Mouse (Mus musculus) liver, adult 2 months (tissue): ENCODE measurements around the gene Dnal4. TPM values are rescaled to one million over a fixed set of nuclear protein-coding genes. Genes with fewer than 3 reads are reported as not detected.
A peak's percentile ranks its signal among the peaks of the same experiment; 100 is the strongest.

Source experiments
- DNase-seq: peaks from one replicate; pipeline ENCODE4 v3.0.0-alpha.2; 2011; ENCODE audit warnings: low read depth, low spot score; ENCODE audit errors: extremely low read depth
- H3K27ac ChIP-seq: fragments of 200-500 bp; replicated peaks from 2 replicates; pipeline ENCODE4 v1.5.1; 2012; ENCODE audit warnings: low read depth, mild to moderate bottlenecking, control low read depth, inconsistent platforms, low read length; ENCODE audit not compliant: insufficient read depth
- H3K27me3 ChIP-seq: fragments of 200-500 bp; 2 replicates; pipeline ENCODE4 v1.6.1; 2012; ENCODE audit warnings: mild to moderate bottlenecking, moderate library complexity, low read length, inconsistent platforms; ENCODE audit not compliant: control insufficient read depth, insufficient read depth
- H3K36me3 ChIP-seq: fragments of 200-500 bp; 2 replicates; pipeline ENCODE4 v1.6.1; 2012; ENCODE audit warnings: low read length, inconsistent platforms; ENCODE audit not compliant: control insufficient read depth, insufficient read depth
- H3K4me1 ChIP-seq: fragments of 200-500 bp; 2 replicates; pipeline ENCODE4 v1.6.1; 2011; ENCODE audit warnings: low read length; ENCODE audit not compliant: control insufficient read depth, insufficient read depth
- H3K4me3 ChIP-seq: fragments of 200-500 bp; 2 replicates; pipeline ENCODE4 v1.5.1; 2011; ENCODE audit warnings: low read depth, mild to moderate bottlenecking, control low read depth, low read length, moderate library complexity; ENCODE audit not compliant: insufficient read depth
- H3K79me2 ChIP-seq: fragments of 200-500 bp; 2 replicates; pipeline ENCODE4 v1.6.1; 2012; ENCODE audit warnings: inconsistent platforms, mild to moderate bottlenecking, low read length, moderate library complexity; ENCODE audit not compliant: control insufficient read depth, insufficient read depth
- H3K9ac ChIP-seq: fragments of 200-500 bp; 2 replicates; pipeline ENCODE4 v1.6.1; 2012; ENCODE audit warnings: low read depth, mild to moderate bottlenecking, control low read depth, inconsistent platforms, low read length
- CTCF ChIP-seq: fragments of 200-500 bp; IDR thresholded peaks from 2 replicates; pipeline ENCODE4 v1.5.1; 2011; ENCODE audit warnings: low read depth, low read length, control low read depth
- POLR2A ChIP-seq: fragments of 200-500 bp; IDR thresholded peaks from 2 replicates; pipeline ENCODE4 v1.6.1; 2011; ENCODE audit warnings: low read length, control low read depth; ENCODE audit not compliant: insufficient read depth; ENCODE audit errors: extremely low read depth
- WGBS: fragments of 180-500 bp; shearing (Covaris S2); methylation state at CpG from one replicate; pipeline ENCODE4 v1.1.7; 2018; 5-methylcytosine and 5-hydroxymethylcytosine counted together
- polyA plus RNA-seq: library from polyadenylated mRNA; depleted of rRNA; stranded (reverse); fragments of >200 nt; gene quantifications from 2 replicates; pipeline ENCODE4 v1.2.3, GENCODE M21; 2012
- total RNA-seq: library from RNA; depleted of rRNA; stranded (reverse); fragments of >200 nt; gene quantifications from 2 replicates; pipeline ENCODE4 v1.2.3, GENCODE M21; 2014

Gene Dnal4
- total and polyA plus RNA-seq, 2 experiments: 6.2 to 14.2 TPM

GRCm38 (mm10) chr15:79742706-79743023 is 35.0 kb downstream of the Dnal4 start:
- 1% methylated on average over 23 of the region's 23 CpGs for WGBS
- H3K36me3 ChIP-seq: peaks cover 3% of the 10 kb centered on the region; the same call in 1 of the 2 replicates
- peak overlapping the region; percentile 84 for H3K9ac ChIP-seq
- H3K79me2 ChIP-seq: peaks cover 4% of the 10 kb centered on the region; the same call in 1 of the 2 replicates
- H3K4me3 ChIP-seq: peak overlapping the region; percentile 70
- H3K4me1 ChIP-seq: peaks cover 8% of the 10 kb centered on the region
- H3K27me3 ChIP-seq: no peaks in the 10 kb centered on the region
- DNase-seq: no peak
- TF ChIP-seq POLR2A (no peak), CTCF (no peak)
- 0 out of 2 replicates have a peak overlapping the region, but pooled peaks have one; percentile 3 for H3K27ac ChIP-seq

- Histone ChIP-seq H3K4me1 (peaks cover 8% of the 10 kb centered on the region), H3K4me3 (peak within 1 kb of the TSS; percentile 70), H3K79me2 (peaks cover 4% of the 10 kb centered on the region; the same call in 1 of the 2 replicates), H3K9ac (peak within 1 kb of the TSS; percentile 99), H3K27ac (peak within 1 kb of the TSS; percentile 99), H3K36me3 (peaks cover 3% of the 10 kb centered on the region; the same call in 1 of the 2 replicates), H3K27me3 (no peaks in the 10 kb centered on the region)
- TF ChIP-seq CTCF (no peak), POLR2A (peak; percentile 62)
- peak; percentile 75 for DNase-seq
- under 1% methylated on average over 93 of the region's 93 CpGs for WGBS
Observed at GRCm38 (mm10) chr15:79741921-79742705, 35.5 kb downstream of the Dnal4 start, which contains the start of gene Sun2. Gene Sun2 (minus strand): TSS chr15:79742536.

- H3K4me3 ChIP-seq: peak overlapping the region; percentile 70
- peaks cover 9% of the 10 kb centered on the region; the same call in 1 of the 2 replicates for H3K36me3 ChIP-seq
- H3K4me1 ChIP-seq: peaks cover 8% of the 10 kb centered on the region
- H3K27ac ChIP-seq: peak overlapping the region; percentile 99
- peak overlapping the region; percentile 99 for H3K9ac ChIP-seq
- TF ChIP-seq POLR2A (no peak), CTCF (no peak)
- H3K27me3 ChIP-seq: no peaks in the 10 kb centered on the region
- H3K79me2 ChIP-seq: peaks cover 4% of the 10 kb centered on the region; the same call in 1 of the 2 replicates
- peak; percentile 84 for DNase-seq
- whole genome bisulfite sequencing: 1% methylated on average over 14 of the region's 14 CpGs
Observed at GRCm38 (mm10) chr15:79741173-79741858, 36.3 kb downstream of the Dnal4 start.

GRCm38 (mm10) chr15:79740739-79741138 is 36.9 kb downstream of the Dnal4 start:
- no peak for TF ChIP-seq CTCF
- no peak for TF ChIP-seq POLR2A
- Histone ChIP-seq H3K4me1 (peaks cover 8% of the 10 kb centered on the region), H3K4me3 (peak overlapping the region; percentile 70; the same call in 1 of the 2 replicates), H3K9ac (peak overlapping the region; percentile 99; the same call in 1 of the 2 replicates), H3K36me3 (peaks cover 9% of the 10 kb centered on the region; the same call in 1 of the 2 replicates), H3K79me2 (peaks cover 4% of the 10 kb centered on the region; the same call in 1 of the 2 replicates), H3K27ac (peak overlapping the region; percentile 99), H3K27me3 (no peaks in the 10 kb centered on the region)
- peak; percentile 31 for DNase-seq
- WGBS: 31% methylated on average over 3 of the region's 3 CpGs

- peak; percentile 79 for DNase-seq
- Histone ChIP-seq H3K4me3 (no peak overlapping the region), H3K79me2 (no peaks in the 10 kb centered on the region; the same call in 1 of the 2 replicates), H3K27ac (peak overlapping the region; percentile 79), H3K36me3 (peaks cover 31% of the 10 kb centered on the region), H3K27me3 (no peaks in the 10 kb centered on the region), H3K9ac (no peak overlapping the region), H3K4me1 (peaks cover 33% of the 10 kb centered on the region)
- TF ChIP-seq CTCF (no peak), POLR2A (no peak)
- 64% methylated on average over 8 of the region's 8 CpGs for WGBS
Observed at GRCm38 (mm10) chr15:79734311-79734710, 43.3 kb downstream of the Dnal4 start.
